Mouse (Mus musculus) intestine, postnatal 0 days (tissue): ENCODE measurements around the gene Epn2. TPM values are rescaled to one million over a fixed set of nuclear protein-coding genes. Genes with fewer than 3 reads are reported as not detected.

Source experiments
- ATAC-seq: fragments of 200-750 bp; cut with Nextera tagmentation; 2 replicates; pipeline ENCODE4 v1.8.0; 2017; ENCODE audit warnings: mild to moderate bottlenecking, moderate TSS enrichment, moderate library complexity
- H3K27ac ChIP-seq: fragments of 300-500 bp; sonication (generic); 2 replicates; pipeline ENCODE4 v1.5.1; 2014; ENCODE audit warnings: mild to moderate bottlenecking, low read depth, low read length, moderate library complexity
- H3K27me3 ChIP-seq: fragments of 300-500 bp; sonication (generic); replicated peaks from 2 replicates; pipeline ENCODE4 v1.6.1; 2014; ENCODE audit warnings: low read length, mixed read lengths; ENCODE audit not compliant: control insufficient read depth, insufficient read depth
- H3K36me3 ChIP-seq: fragments of 300-500 bp; sonication (generic); 2 replicates; pipeline ENCODE4 v1.6.1; 2014; ENCODE audit warnings: mild to moderate bottlenecking, moderate library complexity; ENCODE audit not compliant: control insufficient read depth, insufficient read depth
- H3K4me1 ChIP-seq: fragments of 300-500 bp; sonication (generic); replicated peaks from 2 replicates; pipeline ENCODE4 v1.6.1; 2014; ENCODE audit warnings: antibody characterized with exemption, low read length, mixed read lengths; ENCODE audit not compliant: control insufficient read depth, insufficient read depth
- H3K4me2 ChIP-seq: fragments of 300-500 bp; sonication (generic); replicated peaks from 2 replicates; pipeline ENCODE4 v1.6.1; 2014; ENCODE audit warnings: low read depth, mild to moderate bottlenecking, moderate library complexity
- H3K4me3 ChIP-seq: fragments of 300-500 bp; sonication (generic); 2 replicates; pipeline ENCODE4 v1.5.1; 2014; ENCODE audit warnings: low read depth, low read length
- H3K9ac ChIP-seq: fragments of 300-500 bp; sonication (generic); 2 replicates; pipeline ENCODE4 v1.6.1; 2014; ENCODE audit warnings: mild to moderate bottlenecking, low read depth, low read length
- H3K9me3 ChIP-seq: fragments of 300-500 bp; sonication (generic); 2 replicates; pipeline ENCODE4 v1.6.1; 2016; ENCODE audit warnings: mixed run types; ENCODE audit not compliant: control insufficient read depth
- CTCF ChIP-seq: sonication (generic); IDR thresholded peaks from 2 replicates; pipeline ENCODE4 v1.5.1; 2016; ENCODE audit warnings: low read depth, mild to moderate bottlenecking, control low read depth, antibody characterized with exemption, moderate library complexity
- WGBS: fragments of 180-500 bp; shearing (Covaris S2); extraction: QIAGEN DNeasy Blood & Tissue Kit; methylation state at CpG from one replicate; pipeline ENCODE4 v1.1.7; 2014; 5-methylcytosine and 5-hydroxymethylcytosine counted together
- polyA plus RNA-seq: library from polyadenylated mRNA; unstranded; fragments of >200 nt; fragmentation: Nextera tagmentation; extraction: Ambion mirVana; gene quantifications from 2 replicates; pipeline ENCODE4 v1.2.1, GENCODE M21; 2015

Gene Epn2
- 13.5 and 14.4 TPM in 2 replicates for polyA plus RNA-seq

DNA sequence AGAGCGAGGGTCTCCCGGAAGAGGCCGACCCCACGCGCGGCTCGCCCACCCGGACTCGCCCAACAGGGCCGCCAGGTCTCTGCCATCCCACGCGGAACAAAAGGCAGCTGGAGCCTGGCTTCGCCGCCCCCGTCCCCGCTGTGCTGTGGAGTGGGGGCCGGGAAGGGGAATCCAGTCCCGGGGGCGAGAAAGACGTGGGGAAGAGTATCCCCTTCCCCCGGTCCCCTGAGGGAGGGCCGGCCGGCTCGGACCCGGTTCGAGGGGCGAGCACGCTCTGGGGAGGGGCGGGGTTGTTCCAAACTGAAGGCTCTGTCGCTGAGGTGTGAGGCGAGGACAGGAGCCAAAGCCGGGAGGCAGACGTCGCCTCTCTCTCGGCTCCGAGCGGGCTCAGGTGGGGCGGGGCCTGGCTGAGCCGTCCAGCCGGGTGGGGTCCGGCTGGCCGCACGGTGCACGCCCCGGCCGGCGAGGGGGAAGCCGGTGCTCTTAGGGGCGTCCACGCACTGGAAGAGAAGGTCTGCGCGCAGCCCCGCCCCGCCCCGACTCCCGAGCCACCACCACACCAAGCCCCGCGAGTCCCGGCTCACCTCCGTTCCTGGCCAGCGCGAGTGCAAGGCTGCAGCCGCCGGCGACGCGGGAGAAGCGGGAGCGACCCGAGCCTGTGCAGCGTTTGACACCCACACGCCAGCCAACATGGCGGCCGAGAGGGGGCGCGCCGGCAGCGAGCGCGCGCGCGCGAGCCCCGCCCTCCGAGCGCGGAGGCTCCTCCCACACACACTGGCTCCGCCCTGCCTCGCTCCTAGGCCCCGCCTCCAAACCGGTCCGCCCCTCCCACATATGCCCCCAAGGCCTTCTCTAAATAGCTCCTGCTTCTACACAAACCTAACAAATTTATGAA is at the start of gene Epn2:
TSS of gene Epn2 (minus strand) at position 705 of the 895 bp plus-strand sequence.
- peak; percentile 88 for ATAC-seq
- TF ChIP-seq CTCF = peak; percentile 78
- H3K27ac ChIP-seq = peak within 1 kb of the TSS; percentile 83
- H3K4me1 ChIP-seq = no peaks in the 10 kb centered on the region
- peak within 1 kb of the TSS; percentile 86 for H3K4me3 ChIP-seq
- H3K4me2 ChIP-seq = peak within 1 kb of the TSS; percentile 100
- H3K27me3 ChIP-seq = no peaks in the 10 kb centered on the region
- no peaks in the 10 kb centered on the region for H3K9me3 ChIP-seq
- H3K36me3 ChIP-seq = no peaks in the 10 kb centered on the region
- peak within 1 kb of the TSS; percentile 81 for H3K9ac ChIP-seq
- under 1% methylated on average over 60 of the region's 93 CpGs for WGBS

DNA sequence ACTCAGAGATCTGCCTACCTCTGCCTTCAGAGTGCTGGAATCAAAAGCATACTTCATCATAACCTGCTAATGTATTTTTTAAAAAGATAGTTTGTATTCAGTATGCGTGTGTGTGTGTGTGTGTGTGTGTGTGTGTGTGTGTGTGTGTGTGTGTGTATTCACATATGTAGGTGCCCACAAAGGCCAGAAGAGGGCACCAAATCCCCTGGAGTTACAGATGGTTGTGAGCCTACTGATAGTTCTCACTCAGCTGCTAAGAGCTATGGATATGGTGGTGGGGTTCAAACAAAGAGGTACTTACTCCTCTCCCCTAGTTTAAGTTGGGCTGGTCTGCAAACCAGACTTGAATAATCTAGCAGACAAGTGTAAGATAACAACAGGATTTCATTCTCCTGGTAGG is 47.0 kb upstream of the Epn2 start:
- H3K27me3 ChIP-seq = no peaks in the 10 kb centered on the region
- no peak for TF ChIP-seq CTCF
- H3K4me2 ChIP-seq = no peak overlapping the region
- no peak overlapping the region for H3K4me3 ChIP-seq
- no peak overlapping the region for H3K9ac ChIP-seq
- H3K9me3 ChIP-seq = no peaks in the 10 kb centered on the region
- WGBS = 95% methylated on average over 1 of the region's 1 CpGs
- no peak overlapping the region for H3K27ac ChIP-seq
- ATAC-seq = no peak
- H3K4me1 ChIP-seq = no peaks in the 10 kb centered on the region
- no peaks in the 10 kb centered on the region for H3K36me3 ChIP-seq

DNA sequence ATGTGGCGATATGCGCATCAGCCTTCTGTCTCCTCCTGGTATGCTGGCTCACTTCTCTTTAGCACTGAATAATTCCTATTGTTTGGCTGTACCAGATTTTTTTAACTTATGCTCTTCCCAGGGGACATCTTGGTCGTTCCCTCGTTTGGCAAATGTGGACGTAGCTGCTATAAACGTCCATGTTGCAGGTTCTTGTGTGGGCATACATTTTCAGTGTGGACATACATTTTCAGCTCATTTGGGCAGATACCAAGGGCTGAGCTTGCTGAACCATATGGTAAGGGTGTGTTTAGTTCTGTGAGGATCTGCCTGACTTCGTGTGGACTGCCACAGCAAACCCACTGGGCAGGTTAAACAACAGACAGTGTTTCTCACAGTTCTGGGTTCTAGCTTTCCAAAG is 45.6 kb upstream of the Epn2 start:
- H3K36me3 ChIP-seq = no peaks in the 10 kb centered on the region
- WGBS = 75% methylated on average over 7 of the region's 7 CpGs
- H3K27ac ChIP-seq = no peak overlapping the region
- H3K4me2 ChIP-seq = no peak overlapping the region
- no peak overlapping the region for H3K9ac ChIP-seq
- H3K27me3 ChIP-seq = no peaks in the 10 kb centered on the region
- no peaks in the 10 kb centered on the region for H3K9me3 ChIP-seq
- no peaks in the 10 kb centered on the region for H3K4me1 ChIP-seq
- no peak overlapping the region for H3K4me3 ChIP-seq
- TF ChIP-seq CTCF = no peak
- ATAC-seq = no peak

DNA sequence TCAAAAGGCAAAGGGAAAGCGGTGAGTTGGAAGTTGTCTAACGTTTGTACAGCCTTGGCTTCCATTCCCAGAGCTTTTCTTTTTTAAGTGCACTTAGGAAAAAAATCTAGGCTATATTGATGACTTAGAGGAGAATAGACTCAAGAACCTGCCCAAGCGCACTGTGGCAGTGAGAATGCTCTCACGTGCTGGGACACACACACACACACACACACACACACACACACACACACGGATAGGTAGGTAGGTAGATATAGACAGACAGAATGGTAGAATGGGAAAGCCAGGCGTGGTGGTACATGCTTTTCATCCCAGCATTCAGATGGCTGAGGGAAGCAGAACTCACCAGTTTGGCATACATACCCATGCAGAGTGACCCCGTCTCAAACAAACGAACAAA is 41.3 kb upstream of the Epn2 start:
- Histone ChIP-seq H3K4me1 (no peaks in the 10 kb centered on the region), H3K27me3 (no peaks in the 10 kb centered on the region), H3K9me3 (no peaks in the 10 kb centered on the region), H3K27ac (no peak overlapping the region), H3K4me3 (0 out of 2 replicates have a peak overlapping the region, but pooled peaks have one; percentile 22), H3K36me3 (no peaks in the 10 kb centered on the region), H3K4me2 (peak overlapping the region; percentile 62), H3K9ac (no peak overlapping the region)
- WGBS = 57% methylated on average over 8 of the region's 8 CpGs
- ATAC-seq = no peak
- TF ChIP-seq CTCF = no peak

DNA sequence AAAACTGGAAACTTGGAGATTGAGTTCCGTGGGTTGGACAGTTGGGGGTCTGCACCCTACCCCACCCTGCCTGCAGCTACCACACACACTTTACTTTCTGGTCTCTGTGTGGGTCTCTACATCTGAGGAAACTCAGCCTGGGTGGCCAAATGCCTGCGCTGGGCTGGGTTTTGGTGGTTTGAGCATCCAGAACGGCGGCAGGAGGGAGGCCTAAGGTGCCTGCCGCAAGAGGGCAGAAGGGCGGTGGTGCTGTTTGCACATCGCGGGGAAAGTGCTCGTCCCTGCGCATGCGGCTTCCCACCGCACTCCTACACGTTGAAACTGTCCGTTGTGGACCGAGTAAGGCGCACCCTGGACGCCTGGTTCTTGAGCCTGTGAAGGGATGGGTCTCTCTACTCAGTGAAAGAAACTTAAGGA is 40.8 kb upstream of the Epn2 start:
- Histone ChIP-seq H3K27ac (0 out of 2 replicates have a peak overlapping the region, but pooled peaks have one; percentile 10), H3K4me1 (no peaks in the 10 kb centered on the region), H3K4me2 (peak overlapping the region; percentile 62), H3K36me3 (no peaks in the 10 kb centered on the region), H3K9ac (0 out of 2 replicates have a peak overlapping the region, but pooled peaks have one; percentile 13), H3K27me3 (no peaks in the 10 kb centered on the region), H3K4me3 (peak overlapping the region; percentile 22), H3K9me3 (no peaks in the 10 kb centered on the region)
- TF ChIP-seq CTCF = peak; percentile 97
- 1% methylated on average over 16 of the region's 17 CpGs for WGBS
- peak; percentile 62; the same call in 1 of the 2 replicates for ATAC-seq

DNA sequence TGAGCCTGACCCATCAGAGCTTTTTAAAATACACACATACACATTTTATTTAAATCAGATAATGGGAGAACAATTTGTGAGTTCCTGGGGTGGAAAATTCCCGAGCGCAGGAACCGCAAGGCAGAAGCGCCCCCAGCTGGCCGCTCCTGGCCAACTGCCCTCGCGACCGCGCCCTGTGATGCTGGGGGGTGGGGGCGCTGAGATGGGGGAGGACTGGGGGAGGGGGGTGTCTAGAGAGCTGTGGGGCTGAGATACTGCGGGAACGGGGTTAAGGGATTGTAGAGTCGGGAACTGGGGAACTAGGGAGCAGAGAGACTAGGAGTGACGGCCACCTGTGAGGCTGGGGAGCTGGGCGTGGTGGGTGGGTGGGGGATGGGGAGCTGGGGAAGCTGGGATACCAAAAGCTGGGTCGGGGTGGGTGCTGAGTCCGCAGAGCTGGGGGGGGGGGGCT is 40.3 kb upstream of the Epn2 start:
- Histone ChIP-seq H3K4me1 (no peaks in the 10 kb centered on the region), H3K27ac (0 out of 2 replicates have a peak overlapping the region, but pooled peaks have one; percentile 10), H3K9me3 (no peaks in the 10 kb centered on the region), H3K4me2 (peak overlapping the region; percentile 62), H3K27me3 (no peaks in the 10 kb centered on the region), H3K4me3 (peak overlapping the region; percentile 22), H3K36me3 (no peaks in the 10 kb centered on the region), H3K9ac (0 out of 2 replicates have a peak overlapping the region, but pooled peaks have one; percentile 13)
- WGBS = 1% methylated on average over 17 of the region's 17 CpGs
- TF ChIP-seq CTCF = peak; percentile 69
- peak; percentile 11; the same call in 1 of the 2 replicates for ATAC-seq
